Mouse (Mus musculus): ENCODE data around the gene Fmo3.

Fmo3 gene

GRCm38 (mm10) chr1:162930631-162931030, 53.7 kb downstream of the Fmo3 start:
- WGBS, result 53% methylated on average over 2 of the region's 2 CpGs

DNA sequence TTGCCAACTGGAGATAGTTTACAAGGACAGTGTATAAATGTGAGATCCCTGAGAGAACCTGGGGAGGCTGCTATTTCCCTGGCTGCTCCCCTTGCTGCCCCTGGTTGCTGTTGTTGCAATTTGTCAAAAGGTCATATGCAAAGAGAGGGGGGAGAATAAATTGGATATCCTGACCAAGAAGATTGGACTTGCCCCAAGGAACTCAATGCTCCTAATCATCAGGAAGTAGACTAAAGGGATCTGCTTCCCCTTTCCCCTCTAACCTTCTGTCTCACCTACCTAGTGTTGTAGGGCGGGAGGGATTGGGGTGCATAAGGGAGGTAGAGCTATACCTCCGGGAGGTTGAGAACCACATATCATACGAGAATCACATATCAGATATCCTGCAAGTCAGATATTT, 55.2 kb downstream of the Fmo3 start:
- 95% methylated on average over 3 of the region's 3 CpGs for WGBS

GRCm38 (mm10) chr1:162925121-162925520, 59.2 kb downstream of the Fmo3 start:
- WGBS, result 79% methylated on average over 1 of the region's 1 CpGs

GRCm38 (mm10) chr1:162916661-162917060, 67.7 kb downstream of the Fmo3 start:
- 86% methylated on average over 8 of the region's 8 CpGs for WGBS

GRCm38 (mm10) chr1:162914932-162915556, 69.3 kb downstream of the Fmo3 start:
- WGBS, result 86% methylated on average over 4 of the region's 4 CpGs
